In the genomic region with DNA sequence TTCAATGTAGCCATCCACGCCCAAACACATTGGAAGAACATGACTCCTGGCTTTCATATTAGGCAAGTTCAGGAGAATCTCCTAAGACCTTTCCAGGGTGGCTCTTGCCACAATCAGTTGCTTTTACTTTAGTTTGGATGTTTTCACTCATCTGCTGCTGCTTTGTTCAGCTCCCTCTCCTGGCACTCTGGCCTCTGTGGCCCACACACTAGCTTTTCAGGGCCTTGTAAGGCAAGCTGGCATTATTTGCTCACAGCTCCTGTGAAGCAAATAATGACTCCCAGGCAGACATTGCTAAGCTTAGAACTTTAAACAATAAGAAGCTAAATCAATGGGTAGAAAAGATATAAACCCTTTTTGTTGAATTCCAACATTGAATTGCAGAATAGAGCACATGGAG, we compare ENCODE assay signal across 14 mouse cellular contexts.
"Had no signal": no experiment of that assay in that cellular context is flagged by ENCODE, and none has a peak within 500 bp of the region (broad histone marks: within the 10 kb centered on the region; RNA-seq: fewer than 3 reads in every experiment).

No protein-coding gene starts in this region.

- H3K27me3 ChIP-seq: limb, embryonic 12.5 days; liver, embryonic 13.5 days; lung, embryonic 15.5 days; megakaryocyte, embryonic 14.5 days had no signal

- H3K4me3 ChIP-seq: limb, embryonic 12.5 days; liver, embryonic 13.5 days; lung, embryonic 15.5 days; megakaryocyte, embryonic 14.5 days had no signal

- DNase-seq: kidney, adult 8-10 months; kidney, postnatal 25 days; liver; liver, embryonic 13.5 days; liver, postnatal 0 days; lung, postnatal 14 days; right cerebral cortex, adult 18-20 months; right cerebral cortex, postnatal 25 days; thymus, postnatal 36 days had no signal

- H3K9me3 ChIP-seq: limb, embryonic 12.5 days; liver, embryonic 13.5 days; lung, embryonic 15.5 days had no signal

- ATAC-seq: liver, postnatal 0 days; midbrain, embryonic 16.5 days had no signal

- H3K4me2 ChIP-seq: limb, embryonic 12.5 days; liver, embryonic 13.5 days; lung, embryonic 15.5 days had no signal

- H3K27ac ChIP-seq: limb, embryonic 12.5 days; liver, embryonic 13.5 days; lung, embryonic 15.5 days; macrophage had no signal

- H3K4me1 ChIP-seq: limb, embryonic 12.5 days; liver, embryonic 13.5 days; lung, embryonic 15.5 days; megakaryocyte, embryonic 14.5 days had no signal

- H3K36me3 ChIP-seq: limb, embryonic 12.5 days; liver, embryonic 13.5 days; lung, embryonic 15.5 days had no signal

- H3K9ac ChIP-seq: limb, embryonic 12.5 days; liver, embryonic 13.5 days; liver, postnatal 0 days; lung, embryonic 15.5 days had no signal
